Mouse (Mus musculus): ENCODE measurements at regions not wholly inside any gene's neighbourhood (a gene's known extent, or its start where the extent isn't known, plus 50 kb on each side); places are given as distances from the start of the nearest gene placed in this dataset.

DNA sequence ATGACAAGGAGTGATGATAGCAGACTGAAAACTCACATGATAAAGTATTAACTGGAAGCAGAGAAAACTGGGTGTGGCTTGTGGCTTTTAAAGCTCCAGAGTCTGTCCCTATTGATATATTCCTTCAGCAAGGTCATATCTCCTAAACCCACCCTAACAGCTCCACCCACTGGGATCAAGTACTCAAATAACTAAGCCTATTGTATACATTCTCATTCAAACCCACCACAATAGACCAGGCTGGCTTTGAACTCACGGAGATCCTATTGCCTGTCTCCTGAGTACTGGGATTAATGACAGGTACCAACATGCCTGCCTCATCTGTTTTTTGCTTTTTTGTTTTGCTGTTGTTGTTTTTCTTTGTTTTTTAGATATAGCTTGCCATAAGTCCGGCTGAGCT is 484.3 kb upstream of the Zfp462 start:
- DNase-seq = no peak

DNA sequence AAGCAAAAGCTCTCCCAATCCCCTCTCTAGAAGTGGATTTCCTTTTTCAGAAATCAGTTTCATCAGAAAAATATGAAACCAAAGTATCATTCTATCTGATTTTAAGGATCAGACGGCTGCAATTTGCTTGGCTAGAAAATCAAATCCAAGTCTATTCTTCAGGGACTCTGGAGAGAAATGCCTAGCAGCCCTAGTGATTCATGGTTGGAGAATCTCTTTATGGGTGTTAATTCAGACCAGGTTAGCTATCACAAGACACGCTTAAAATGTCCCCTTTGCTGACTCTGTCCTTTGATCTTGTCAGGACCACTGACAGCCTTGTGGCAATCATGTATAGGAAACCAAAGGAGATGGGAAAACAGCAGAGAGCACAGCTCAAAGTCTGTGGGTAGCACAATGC is 475.7 kb upstream of the Zfp462 start:
- DNase-seq = no peak

DNA sequence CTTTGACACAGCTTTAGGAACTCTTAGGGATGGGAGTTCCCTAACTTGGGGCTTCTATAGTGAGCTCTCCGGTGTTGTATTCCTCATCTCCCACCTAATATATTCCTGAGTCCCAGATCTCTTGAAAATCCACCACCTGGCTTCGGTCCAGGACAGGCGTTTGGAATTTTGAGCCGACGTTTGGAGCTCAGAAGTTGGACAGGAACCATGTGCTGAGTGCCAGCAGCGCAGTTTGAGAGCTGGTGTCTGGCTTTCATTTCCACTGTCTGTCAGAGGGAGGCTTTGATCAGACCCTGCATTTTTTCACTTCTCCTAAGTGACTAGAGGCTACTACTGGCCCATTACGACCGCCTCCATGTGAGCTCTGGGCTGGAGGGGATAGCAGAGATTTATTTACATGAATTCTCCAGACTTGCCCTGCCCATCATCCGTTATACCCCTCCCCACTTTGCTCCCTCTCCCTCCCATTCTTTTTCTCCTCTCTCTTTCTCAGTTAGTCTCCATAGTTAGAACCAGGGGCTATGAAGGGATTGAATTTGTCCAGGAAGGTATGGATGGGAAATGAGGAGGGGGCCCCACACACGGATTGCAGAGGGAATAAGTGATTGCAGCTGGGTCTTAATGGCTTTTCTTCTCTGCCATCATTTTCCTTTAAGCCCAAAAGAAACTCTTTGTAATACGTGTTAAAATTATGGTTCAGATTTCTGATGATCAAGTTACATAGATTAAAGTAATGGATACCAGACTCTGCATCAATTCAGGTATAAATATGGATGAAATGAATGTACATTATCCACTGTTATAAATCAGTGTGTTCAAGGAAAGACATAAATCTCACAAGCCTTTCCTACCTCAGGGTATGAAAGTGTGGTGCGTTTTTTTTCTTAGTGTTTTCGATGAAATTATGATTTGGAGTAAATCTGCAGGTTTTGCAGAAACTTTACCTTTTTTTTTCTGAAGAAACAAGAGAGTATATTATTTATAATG is 474.5 kb upstream of the Zfp462 start:
- peak; percentile 24 for DNase-seq

DNA sequence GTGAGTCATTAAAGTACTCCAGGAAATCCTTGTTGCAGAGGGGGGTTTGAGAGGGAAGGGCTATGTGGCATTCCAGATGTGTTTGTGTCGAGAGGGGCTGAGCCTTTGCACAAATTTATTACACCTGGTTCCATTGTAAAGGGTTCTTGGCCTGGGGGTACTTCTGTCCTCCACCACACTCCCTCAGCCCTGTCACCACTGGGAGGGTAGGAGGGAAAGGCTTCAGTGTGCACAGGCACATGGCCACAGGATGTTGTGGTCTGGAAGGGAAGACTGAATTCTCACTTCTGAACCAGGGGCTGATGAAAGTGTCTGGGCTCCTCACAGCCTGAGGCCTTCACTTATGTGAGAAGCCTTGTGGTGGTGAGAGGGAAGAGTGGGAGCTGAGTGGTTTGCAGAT is 473.8 kb upstream of the Zfp462 start:
- no peak for DNase-seq

DNA sequence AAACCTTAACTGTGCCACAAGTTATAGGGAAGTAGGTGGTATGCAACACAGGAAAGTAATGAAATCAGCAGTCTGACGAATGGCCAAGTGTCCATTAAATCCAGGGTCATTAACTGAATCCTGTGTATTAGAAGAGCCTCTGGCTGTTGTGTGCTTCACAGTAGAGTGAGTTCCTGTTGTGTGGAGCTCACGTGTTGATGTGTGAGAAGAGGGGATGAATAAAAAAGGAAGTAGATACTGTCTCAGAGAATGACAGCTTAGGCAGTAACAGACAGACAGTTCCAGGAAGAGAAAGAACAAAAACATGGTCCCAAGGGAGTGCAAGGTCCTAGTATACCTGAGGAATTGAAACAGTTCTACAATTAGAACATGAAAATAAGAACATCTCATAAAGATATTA is 463.1 kb upstream of the Zfp462 start:
- no peak for DNase-seq

DNA sequence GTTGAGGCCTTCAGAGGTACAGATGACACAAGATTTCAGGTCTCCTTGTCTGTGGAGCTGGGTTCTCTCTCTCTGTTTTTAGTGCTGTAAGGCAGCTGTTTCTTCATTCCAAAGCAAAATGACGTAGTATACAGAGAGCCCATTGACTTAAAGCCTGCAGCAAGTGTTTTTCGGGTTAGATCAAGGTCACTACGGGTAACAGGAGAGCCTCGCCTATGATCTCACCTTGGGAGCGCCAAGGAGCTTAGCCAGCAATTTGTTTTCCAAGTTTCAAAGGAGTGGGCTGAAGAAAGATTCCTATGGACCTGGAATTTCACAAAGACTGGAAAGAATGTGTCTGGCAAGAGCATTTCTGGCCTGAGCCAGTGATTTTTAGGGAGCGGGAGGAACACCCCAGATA is 451.8 kb upstream of the Zfp462 start:
- DNase-seq = no peak

DNA sequence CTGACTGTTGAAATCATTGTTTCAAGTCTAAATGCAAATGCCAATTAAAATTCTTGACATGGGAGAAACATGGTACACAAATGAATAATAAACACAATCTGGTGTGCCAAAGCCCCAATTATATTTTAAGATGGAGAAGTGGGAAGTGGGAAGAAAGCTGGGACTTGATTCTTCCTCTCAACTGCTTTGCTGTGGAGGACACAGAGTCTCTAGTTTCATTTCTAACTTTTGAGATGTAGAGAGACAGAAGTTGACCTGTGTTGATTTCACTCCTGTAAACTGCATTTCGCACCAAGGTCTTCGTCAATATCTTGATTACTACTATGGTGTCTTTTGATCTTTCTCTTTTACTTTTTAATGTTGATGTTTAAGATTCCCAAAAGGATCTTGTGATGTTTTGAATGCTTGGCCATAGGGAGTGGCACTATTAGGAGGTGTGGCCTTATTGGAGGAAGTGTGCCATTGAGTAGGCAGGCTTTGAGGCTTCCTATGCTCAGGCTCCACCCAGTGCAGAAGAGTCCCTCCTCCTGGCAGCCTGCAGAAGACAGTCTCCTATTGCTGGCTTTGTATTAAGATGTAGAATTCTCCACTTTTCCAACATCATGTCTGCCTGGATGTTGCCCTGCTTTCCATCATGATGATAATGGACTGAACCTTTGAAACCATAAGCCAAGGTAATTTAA is 447.4 kb upstream of the Zfp462 start:
- DNase-seq = no peak

DNA sequence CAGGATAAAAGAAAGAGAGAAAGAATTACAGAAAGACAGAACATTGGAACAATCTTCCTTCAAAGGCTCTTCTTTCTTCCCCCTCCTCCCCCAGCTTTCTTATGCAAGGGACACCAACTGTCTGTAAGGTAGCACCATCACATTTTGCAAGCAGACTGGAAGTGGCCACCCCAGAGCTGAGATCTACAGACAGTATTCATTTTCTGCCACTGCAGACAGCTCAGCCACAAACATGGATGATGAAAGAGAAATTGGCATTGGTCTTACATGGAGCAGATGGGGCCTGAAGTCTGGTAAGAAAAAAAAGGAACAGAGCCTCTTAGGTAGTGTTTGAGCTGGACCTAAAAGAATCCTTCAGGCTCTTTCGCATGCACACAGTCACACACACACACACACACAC is 428.9 kb upstream of the Zfp462 start:
- DNase-seq = no peak

DNA sequence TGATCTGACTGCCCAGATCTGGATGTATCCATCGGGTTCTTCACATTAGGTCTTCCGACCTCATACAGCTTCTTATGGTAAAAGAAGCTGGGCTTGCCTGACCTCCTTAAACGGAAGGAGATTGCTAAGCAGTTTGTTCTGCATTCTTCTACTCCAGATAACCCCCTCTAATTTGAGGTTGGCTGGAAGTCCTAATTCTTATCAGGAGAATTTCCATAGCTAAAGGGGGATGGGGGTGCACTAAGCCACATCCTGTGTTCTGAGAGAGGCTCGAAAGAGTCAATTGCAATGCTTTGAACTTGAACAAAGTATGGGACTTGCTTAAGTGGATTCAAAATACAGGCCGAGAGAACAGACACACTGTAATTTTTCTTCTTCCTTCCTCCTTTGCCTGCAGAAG is 421.6 kb upstream of the Zfp462 start:
- no peak for DNase-seq

DNA sequence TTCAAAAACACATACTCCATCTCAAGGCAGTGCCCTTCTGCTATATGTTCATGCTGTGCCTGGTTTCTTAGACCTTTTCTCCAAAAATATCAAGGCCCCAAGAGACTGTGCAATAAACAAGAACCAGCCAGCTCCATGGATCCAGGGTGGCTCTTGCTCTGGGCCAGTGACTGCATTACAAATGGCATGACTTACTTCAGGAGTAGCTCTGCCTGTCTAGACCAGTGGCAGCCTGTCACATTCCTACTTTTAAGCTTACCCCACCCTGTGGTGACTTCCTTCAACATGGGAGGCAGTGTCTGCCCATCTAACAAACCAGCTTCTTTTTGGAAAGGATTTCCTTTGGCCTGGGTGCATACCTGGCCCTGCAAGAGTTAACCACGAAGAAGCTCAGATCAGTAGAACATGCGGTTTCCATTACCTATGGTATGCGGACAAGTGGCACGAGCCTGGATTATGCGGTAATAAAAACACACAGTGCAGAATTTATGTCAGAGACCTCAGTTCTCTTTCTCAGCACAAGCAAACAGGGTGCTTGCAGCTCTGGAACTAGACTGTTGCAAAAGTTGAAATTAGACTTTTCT is 418.8 kb upstream of the Zfp462 start:
- no peak for DNase-seq

DNA sequence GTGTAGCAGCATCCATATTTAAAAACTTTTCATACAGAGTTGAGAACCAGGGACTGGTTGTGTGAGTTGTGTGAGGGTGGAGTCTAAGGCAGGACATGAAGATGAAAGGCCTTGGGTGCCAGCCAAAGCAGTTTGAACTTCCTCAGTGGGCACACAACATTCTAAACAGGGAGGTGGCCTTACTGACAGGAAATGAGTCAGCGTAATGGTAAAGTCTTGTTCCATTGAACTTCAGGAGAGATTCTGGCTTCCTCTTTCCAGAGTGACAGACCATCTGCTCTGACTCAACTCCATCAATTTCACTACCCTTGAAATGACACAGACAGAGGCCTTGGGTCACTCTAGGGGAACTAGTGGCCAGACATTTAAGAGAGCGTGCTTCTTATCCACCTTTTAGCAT is 417.2 kb upstream of the Zfp462 start:
- DNase-seq = peak; percentile 67

DNA sequence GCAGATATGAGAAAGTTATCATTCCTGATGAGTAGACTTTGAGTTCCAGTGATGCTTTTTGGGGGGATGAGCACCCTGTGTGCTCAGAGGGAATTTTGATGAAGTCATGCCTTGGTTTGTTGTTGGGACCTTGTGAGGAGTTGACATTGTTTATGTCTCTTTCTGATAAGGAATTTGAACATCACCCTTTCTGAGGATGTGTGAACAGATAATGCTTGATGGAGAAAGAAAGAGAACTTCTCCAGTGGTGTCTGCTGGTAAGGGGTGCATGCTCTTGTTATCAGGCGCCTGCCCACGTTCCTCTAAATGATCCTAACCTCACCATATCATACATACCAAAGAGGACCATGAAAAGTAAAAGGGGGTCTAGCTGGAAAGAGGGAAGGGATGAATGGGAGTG is 413.1 kb upstream of the Zfp462 start:
- DNase-seq = no peak

DNA sequence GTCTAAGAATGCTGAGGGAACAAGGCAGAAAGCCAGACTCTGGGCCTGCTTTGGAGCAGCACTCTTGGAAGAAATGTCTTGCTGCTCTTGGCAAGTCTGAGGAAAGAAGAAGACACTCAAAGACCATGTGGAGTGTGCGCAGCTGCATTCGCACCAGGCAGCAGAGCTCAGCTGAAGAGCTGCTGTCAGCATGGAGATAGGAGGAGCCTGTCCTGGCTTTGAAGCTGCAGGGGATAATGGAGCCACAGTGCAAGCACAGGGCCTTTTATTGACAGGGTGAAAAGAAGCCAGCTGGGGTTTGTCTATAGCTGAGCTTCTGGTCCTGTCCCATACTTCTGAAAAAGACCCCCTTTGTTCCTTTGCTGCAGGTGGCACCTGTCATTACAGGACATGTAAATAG is 411.0 kb upstream of the Zfp462 start:
- DNase-seq = no peak

DNA sequence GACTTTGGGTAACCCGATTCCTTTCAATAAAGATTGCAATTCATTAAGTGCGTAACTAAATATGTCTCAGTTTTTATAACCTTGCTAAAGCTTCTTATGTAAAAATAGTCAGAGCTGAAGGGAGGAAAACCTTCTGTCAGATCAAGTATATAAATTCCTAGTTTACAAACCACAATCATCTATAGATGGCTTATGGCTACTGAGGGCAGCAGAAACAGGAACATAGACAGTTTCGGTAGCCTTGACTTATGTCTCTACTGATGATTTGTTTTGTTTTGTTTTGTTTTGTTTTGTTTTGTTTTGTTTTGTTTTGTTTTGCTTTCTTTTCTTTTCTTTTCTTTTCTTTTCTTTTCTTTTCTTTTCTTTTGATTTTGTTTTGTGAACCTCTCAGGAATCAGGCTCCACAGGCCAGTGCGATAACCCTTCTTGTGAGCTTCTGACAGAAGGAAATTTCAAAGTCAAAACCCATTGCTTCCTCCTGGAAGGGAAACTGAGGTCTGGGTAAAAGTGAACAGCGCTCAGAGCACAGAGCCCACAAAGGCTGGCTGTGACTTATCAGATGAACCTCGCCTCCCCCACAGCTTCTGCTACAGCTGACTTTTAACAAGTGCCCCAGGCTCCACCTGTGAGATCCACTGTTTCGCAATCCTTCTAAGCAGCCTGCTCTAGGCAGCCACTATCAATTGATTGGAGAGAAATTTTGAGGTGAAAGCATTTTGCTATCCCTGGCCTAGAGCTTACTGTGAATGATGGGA is 391.8 kb upstream of the Zfp462 start:
- no peak for DNase-seq

DNA sequence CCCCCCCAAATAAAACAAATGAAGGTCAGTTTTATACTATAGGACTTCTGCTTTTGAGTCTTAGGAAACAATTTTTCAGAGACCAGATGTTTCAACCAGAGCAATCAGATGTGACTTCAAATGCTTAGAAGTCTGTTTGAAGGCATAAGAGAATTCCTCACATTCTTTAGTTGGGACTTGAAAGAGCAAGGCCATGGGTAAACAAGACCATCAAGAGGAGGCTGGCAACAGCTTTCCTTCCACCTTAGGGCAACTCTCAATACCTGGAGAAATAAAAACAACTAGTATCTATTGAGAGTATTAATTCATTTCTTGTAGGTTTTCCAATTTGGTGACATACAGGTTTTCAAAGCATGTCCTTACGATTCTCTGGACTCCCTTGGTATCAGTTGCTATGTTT is 381.8 kb upstream of the Zfp462 start:
- DNase-seq = no peak

DNA sequence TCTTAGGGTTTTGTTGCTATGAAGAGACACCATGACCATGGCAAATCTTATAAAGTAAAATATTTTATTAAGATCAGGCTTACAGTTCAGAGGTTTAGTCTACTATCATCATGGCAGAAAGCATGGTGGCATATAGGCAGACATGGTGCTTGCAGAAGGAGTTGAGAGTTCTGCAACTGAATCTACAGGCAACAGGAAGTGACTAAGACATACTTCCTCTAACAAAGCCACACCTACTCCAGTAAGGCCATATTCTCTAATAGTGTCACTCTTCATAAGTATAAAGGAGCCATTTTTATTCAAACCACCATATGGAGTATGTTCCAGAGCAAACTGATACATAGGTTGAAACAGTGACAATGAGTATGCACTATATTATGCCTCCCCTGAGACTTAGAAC is 371.7 kb upstream of the Zfp462 start:
- DNase-seq = no peak

DNA sequence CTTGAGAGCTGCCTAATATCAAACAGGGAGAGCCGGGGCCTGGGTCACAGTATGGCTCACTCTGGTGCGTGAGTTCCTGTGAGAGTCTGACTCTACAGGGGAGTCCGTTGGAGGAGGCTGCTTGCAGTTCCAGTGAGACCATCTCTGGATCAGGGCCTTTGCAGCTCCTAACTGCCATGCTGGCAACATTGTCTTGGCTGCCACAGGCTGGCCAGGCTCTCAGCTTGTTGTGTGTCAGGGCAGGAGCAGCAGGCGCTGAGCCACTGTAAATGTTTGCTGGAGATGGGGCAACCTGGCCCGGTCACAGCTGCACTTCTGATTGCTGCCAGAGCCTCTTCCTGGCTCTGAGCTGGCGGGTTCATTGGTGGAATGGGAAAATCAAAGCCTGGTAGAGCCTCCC is 357.7 kb upstream of the Zfp462 start:
- DNase-seq = peak; percentile 63

DNA sequence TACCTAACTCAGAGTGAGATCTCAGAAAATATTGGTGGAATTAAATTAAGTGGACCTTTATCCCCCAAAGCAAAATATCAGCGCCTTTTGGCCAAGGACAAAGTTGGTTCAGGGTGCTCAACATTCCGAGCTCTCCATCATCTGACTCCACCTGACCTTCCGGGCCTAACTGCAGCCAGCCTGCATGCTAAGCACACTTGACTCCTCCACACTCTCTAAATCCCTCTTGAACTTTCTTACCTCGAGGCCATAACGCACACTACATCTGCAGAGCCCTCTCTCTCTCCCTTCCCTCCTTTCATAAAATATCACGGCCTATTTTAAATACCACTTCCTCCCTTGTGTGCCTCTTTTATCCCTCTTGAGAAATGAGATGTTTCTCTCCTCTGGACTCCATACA is 356.1 kb upstream of the Zfp462 start:
- no peak for DNase-seq

DNA sequence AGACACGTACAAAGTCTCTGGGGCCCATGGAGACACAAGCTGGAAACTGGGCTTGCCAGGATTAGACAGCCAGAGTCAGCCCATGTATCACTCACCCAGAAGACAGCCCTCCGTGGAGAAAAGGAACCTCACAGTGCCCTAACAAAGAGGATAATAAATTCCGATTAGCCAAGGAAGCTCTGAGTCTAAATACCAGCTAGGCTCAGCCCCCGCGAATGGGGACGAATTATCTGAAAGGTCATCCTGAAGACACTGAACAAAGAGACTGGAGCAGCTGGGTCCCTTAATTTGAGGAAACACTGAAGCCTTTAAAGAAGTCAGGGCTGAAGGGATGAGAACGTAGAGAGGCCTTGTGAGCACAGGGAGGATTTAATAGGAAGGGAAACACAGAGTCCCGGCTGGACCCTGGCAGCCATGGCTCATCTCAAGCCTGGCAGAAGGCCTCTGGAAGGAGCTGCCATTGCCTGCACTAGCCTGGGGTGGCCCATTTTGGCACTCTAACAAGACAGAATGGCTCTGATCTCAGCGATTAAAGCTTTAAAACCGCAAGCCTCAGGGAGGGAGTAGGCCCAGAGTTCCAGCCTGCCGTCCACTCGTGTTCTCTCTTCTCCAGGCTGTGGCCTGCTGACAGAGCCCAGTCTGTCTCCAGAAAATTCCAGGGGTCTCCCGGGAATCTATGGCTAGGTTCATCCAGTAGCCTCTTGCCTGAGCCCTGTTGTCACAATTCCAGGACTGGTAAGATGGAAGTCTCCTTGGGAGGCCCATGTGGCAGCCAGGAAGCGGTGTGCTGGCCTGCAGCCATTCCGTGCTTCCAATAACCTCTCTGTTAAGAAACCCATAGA is 343.0 kb upstream of the Zfp462 start:
- peak; percentile 44 for DNase-seq

DNA sequence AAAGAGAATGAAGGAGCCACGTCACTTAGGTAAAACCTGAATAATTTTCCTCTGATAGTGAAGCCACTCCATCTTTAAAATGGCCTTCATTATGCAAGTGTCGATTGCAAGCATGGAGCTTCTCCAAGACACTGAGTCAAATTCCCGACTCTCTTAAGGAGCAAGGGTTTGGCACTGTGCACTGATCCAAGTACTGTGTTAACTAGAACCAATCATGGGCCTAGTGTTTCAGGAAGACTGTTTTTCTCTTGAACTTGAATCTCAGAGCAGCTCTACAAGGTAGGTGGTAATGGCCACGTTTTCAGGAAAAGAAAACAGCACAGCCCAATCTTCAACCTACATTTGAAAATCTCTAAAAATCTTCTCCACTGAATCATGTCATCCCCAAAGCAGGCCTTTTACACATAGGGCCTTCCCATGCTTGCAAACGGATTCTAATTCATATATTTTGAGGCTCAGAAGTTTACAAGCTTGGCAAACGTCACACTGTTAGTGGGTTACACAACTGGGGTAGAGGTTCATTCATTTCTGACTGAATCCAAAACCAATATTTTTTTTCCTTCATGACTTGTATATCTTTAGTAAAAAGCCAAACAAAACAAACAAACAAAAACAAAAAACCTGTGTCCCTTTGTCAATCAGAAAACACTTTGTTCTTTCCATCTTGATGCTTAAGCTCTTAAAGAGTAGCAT is 342.2 kb upstream of the Zfp462 start:
- no peak for DNase-seq

DNA sequence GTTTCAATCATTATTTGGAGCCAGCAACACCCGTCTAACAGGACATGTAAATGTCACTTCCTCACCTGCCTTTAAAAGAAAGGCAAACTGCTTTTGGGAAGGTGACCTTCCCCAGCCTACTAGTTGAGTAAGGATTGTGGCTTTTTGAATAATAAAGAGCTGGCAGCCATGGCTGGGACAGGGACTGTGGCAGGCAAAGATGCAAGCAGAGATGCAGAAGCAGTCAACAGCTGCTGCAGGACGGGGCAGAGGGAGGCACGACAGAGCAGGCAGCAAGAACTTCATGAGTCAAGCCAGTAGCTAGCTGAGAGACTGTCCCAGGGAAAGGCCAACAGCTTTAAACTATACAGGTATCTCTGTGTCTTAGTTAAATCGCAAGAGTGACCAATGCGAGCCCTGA is 334.7 kb upstream of the Zfp462 start:
- no peak for DNase-seq

Measured in adrenal gland, postnatal 14 days (tissue).